Mouse (Mus musculus) right cerebral cortex, postnatal 14 days (tissue): ENCODE results near the gene Uhrf1bp1.
"Not testable (repeated sequence)": the region's sequence is repeated elsewhere in the genome, so short reads cannot be mapped to it uniquely, and the experiment has no call there.

ENCODE experiments used
- DNase-seq: peaks from one replicate; pipeline ENCODE4 v3.0.0; 2022

Gene Uhrf1bp1

DNA sequence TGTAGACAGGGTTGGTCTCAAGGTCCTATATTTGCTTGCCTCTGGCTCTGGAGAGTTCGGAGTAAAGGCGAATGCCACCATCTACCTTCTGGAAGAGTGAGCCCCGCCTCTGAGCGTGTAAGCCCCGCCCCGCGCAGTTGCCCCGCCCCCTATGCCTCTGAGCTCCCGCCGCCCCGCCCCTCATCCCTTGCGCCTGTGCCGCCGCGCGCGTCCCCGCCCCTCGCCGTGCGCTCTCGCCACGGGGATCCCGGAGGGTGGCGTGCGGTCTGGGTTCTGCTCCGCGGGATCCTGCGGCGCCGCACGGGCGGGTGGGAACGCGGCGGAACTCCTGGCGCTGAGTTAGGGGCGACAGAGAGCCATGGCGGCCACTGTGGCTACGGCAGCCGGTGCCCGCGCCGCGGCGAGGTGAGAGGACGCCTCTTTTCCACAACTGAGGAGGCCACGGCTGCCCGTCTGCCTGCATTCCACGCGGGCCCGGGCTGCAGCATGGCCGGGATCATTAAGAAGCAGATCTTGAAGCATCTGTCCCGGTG, at the start of gene Uhrf1bp1:
Gene Uhrf1bp1 (plus strand): TSS at position 177 of the 533 bp plus-strand sequence.
- peak; percentile 86 for DNase-seq

DNA sequence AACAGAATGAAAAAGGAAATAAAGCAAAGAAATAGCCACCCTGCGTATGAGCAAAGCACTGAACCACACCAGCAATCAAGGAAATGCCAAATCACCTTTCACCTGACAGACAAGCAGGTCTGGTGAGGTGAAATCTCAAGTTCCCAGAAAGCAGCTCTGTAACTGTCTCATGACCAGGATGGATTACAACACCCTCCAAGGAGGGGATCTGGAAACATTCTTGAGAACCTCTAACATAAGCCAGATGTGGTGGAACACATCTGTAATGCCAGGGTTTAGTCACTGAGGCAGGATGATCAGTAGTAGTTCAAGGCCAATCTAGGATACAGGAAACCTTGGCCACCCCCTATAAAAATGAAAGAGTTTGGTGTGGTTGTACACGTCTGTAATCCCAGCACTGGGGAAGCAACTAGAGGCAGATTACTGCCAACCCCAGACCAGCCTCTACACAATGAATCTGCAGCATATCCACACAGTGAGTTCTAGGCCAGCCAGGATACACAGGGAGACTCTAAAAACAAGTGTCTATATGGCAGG, 48.6 kb upstream of the Uhrf1bp1 start:
- no peak for DNase-seq

DNA sequence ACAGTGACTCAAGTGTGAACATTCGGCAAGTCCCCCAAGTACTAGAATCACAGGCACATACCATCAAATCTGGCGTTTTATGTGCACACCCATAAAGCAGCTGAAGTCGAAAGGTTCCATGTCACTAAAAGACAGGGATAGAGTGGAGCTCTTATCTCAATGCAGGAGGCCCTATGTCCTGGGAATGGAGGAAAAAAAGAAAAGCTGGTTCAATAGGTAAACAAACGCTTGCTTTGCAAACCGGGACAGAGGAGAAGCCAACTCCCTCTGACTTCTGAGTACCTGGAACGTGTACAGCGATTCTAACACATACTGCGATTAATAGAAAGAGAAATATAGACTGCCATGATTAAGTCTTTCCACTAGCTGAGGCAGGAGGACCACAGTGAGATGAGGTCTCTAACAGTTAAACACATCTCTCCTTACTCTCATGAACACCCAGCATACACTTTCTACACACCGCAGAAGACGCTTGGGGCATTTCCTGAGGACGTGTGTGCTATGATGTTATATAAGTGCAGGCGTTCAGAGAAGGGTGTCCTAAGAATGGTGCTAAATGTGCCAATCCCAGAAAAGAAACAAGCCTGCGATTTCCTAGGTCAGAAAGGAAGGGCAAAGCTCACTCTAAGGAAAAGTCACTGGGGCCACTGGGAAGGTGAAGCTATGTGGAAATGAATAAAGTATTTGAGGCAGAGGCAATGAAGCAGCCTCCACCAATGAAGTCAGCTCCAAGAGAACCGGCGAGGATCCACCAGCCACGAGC, 45.5 kb upstream of the Uhrf1bp1 start:
- no peak for DNase-seq

DNA sequence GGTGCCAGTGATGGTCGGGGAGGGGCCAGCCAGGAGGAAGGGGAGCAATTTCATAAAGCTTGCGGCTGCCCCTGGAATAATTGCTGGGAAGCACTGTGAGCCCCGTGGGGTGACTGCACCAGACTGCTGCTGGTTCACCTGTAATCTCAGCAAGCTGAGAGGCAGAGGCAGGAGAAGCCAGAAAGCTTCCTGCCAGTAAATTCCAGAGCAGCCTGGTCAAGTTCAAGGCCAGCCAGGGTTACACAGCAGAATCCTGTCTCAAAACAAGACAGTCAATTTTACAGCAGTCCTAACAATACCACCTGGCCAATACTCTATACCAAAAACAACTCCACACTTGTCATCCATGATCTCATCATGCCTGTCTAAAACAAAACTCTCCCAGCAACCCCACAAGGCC, 44.3 kb upstream of the Uhrf1bp1 start:
- DNase-seq = no peak

- DNase-seq = no peak
Measured at GRCm38 (mm10) chr17:27814606-27815005, 41.6 kb upstream of the Uhrf1bp1 start.

DNA sequence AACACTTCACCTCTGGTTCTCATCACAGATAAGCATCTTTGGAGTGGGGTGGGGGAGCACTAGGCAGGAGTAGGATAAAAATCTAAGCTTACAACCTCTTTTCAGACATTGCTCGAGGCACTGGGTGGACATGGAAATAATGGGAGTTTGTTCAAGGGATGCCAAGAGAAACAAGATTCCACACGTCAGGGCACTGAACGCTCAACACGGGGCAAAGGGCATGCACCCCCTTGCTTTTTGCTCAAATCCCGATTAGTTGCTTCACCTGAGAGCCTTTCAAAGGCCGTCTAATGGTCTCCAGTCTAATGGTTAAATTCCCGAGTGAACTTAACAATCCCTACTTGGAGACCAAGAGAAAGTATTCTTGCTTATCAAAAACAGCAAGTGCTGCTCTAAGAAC, 37.2 kb upstream of the Uhrf1bp1 start:
- DNase-seq = no peak

DNA sequence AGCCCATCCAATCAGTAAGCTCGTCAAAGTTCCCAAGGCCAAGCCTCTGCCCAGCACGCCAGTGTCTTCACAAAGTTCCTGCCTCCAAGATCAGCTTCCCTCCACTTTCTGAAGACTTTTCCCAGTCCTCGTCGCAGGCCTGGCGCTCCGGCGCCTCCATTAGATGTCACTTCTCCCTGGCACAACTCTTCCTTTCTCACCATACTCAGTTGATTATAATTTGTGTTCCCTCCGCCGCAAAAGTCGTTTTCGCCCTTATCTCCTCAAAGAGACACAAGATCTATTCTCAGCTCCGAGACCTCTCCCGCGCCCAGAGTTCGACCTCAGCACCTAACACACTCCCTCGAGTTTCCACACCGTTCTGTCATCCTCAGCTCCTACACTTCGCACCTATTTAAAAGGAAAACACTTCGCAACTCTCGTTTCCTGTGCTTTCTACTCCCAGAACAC, 36.7 kb upstream of the Uhrf1bp1 start:
- peak; percentile 21 for DNase-seq

- peak; percentile 43 for DNase-seq
Measured at GRCm38 (mm10) chr17:27819971-27820567, 36.2 kb upstream of the Uhrf1bp1 start.

GRCm38 (mm10) chr17:27820568-27821406, 35.5 kb upstream of the Uhrf1bp1 start, which contains the start of gene D17Wsu92e:
Gene D17Wsu92e, minus strand, starts transcription at chr17:27820648.
- peak; percentile 98 for DNase-seq

DNA sequence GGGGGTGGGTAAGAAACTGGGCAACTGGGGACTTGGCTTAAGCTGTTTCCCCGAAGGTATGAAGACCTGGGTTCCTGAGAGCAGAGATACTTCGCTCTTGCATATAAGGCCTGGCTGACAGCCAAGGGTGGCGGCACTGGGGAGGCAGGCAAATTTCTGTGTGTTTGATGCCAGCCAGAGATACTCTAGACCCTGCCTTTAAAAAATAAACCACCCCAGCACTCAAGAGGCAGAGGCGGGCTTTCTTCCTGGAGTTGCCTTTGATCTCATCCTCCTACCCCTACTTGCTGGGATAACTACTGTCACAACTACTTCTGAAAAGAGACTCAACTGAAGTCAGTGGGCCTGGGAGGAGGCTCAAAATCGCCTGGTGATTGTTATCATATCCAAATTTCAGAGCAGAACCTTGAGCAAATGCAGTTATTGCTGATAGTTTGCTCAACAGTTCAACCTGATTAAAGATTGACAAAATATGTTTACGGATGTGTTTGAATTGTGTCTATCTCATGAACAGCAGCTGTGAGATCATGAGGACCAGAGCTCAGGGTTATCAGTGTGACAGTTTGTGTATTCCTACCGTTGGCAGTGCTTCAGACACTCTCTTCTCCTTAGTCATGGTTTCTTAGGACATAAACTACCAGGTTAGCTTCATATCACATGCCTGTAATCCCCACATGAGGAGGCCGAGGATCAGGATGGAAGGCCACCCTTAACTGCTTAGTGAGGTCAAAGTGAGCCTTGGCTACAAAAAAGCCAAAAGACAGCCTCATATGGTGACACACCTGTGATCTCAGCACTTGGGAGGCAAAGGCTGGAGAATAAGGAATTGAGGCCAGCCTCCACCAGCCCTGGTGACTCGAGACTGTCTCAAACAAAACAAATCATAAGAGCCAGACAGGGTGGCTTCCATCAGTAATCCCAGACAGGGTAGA, 34.6 kb upstream of the Uhrf1bp1 start:
- DNase-seq = peak; percentile 40

DNA sequence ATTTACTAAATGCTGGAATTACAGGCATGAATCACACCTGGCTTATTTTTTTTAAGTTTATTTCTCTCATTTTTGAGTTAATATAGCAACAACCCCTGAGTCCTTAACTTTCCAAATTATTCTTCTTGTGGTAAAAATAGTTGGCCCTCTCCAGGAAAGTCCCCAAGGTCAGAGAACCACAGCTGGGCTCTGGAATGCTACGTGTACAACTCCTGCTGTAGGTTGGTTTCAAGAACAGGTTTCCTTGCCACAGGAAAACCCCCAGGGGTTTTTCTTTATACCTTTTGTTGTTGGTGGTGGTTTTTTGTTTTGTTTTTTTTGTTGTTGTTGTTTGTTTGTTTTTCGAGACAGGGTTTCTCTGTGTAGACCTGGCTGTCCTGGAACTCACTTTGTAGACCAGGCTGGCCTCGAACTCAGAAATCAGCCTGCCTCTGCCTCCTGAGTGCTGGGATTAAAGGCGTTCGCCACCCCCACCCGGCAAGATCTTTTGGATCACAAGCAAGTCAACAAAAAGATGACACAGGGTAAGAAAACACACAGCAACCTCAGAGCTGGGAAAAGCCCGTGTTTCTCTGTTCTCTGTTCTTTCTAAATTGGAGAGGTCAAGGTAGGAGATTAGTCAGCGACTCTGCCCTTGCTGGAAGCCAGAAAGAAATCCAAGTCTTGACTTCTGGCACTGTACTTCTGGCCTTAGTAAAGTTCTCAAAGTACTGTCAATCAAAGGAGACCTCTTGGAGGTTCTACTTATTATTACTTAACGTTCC, 32.9 kb upstream of the Uhrf1bp1 start:
- DNase-seq = no peak

GRCm38 (mm10) chr17:27824941-27825340, 31.3 kb upstream of the Uhrf1bp1 start:
- DNase-seq = no peak

GRCm38 (mm10) chr17:27825539-27825938, 30.7 kb upstream of the Uhrf1bp1 start:
- no peak for DNase-seq

DNA sequence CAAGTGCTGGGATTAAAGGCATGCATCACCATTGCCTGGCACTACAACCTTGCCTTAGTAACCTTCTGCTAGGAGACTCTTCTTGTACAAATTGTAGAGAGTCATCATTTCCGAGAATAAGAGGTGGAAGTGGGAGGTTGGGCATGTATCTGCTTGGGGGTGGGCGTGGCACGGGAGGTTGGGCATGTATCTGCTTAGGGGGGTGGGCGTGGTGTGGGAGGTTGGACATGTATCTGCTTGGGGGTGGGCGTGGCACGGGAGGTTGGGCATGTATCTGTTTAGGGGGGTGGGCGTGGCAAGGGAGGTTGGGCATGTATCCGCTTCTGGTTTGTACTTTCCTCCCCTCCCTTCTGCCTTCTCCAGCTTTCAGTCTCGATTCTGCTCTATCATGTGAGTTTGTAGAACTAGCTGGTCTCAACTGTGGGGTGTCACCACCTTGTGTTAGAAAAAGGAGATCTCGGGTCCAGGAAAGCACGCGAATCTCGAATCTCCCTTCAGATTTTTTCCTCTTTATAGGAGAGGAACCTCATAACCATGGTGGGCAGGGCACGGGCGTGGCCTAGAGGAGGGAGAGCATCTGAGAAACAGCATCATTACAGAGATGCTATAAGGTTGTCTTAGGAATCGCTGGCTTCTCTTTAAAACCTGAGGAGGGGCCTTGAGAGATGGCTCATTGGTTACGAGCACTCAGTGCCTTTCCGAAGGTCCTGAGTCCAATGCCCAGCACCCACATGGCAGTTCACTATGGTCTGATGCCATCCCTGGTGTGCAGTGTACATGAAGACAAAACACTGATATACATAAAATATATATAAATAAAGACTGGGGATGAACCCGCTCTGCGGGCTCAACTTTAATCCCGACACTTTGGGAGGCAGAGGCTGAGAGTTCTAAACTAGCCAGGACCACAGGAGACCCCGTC, 30.0 kb upstream of the Uhrf1bp1 start:
- DNase-seq = peak; percentile 39

- DNase-seq = no peak
Measured at GRCm38 (mm10) chr17:27826908-27827383, 29.3 kb upstream of the Uhrf1bp1 start.

- no peak for DNase-seq
Measured at GRCm38 (mm10) chr17:27827511-27827910, 28.7 kb upstream of the Uhrf1bp1 start.

- DNase-seq = no peak
Measured at GRCm38 (mm10) chr17:27830411-27830810, 25.8 kb upstream of the Uhrf1bp1 start.

DNA sequence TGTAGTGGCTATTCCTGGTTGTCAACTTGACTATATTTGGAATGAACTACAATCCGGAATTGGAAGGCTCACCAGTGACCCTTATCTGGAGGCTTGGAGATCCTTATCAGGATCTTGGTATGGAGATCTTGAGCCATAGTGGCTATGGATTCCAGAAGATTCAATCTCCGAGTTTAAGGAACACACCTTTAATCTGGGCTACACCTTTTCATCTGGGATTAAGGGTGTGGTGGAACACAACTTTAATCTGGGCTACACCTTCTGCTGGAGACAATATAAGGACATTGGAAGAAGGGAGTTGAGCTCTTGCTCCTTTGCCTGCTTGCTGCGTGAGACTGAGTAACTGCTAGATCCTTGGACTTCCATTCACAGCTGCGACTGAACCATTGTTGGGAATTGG, 18.4 kb upstream of the Uhrf1bp1 start, which contains the start of gene Snrpc:
Gene Snrpc (plus strand): TSS at position 301 of the 400 bp plus-strand sequence.
- not testable (repeated sequence) for DNase-seq

GRCm38 (mm10) chr17:27839469-27840252, 16.6 kb upstream of the Uhrf1bp1 start:
- peak; percentile 93 for DNase-seq
